Mouse (Mus musculus): ENCODE data around the gene Txnrd2. TPM values are rescaled to one million over a fixed set of nuclear protein-coding genes. Genes with fewer than 3 reads are reported as not detected.

Gene Txnrd2
- total RNA-seq, 1 experiment: 7.9 TPM

DNA sequence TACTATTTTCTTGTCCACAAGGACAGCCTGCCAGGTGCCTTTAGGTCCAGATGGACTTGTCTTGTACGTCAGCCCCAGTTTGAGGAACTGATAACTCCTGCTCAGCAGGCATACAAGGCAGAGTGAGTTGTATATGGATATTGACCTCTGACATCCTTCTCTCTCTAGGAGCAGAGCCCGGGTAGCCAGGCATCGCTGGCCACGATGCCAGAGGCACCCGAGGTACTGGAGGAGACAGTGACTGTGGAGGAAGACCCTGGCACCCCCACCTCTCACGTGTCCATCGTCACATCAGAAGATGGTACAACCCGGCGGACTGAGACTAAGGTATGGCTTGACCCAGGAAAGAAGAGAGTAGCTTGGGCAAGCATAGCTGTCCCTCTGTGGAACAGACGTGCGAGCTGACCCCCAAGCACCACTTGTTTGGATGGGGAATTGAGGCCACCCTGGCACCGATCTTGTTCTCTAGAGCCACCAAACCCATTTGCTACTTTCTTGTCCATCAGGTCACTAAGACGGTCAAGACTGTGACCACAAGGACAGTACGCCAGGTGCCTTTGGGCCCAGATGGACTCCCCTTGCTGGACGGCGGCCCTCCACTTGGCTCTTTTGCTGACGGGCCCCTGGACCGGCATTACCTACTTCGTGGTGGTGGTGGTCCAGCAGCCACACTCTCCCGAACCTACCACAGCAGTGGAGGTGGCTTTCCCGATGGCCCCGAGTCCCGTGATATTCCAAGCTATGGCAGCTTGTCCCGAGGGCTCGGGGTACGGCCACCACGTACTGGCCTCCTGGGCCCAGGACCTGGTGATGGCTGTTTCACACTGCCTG, 29.2 kb upstream of the Txnrd2 start:
- Histone ChIP-seq H3K9ac (ENCODE audit: insufficient read depth, low read depth, low read length, poor library complexity, severe bottlenecking) (no peak overlapping the region), H3K4me3 (ENCODE audit: insufficient read depth in 1 of 2, low read depth in 1 of 2, low read length in 2 of 2, poor library complexity in 1 of 2, severe bottlenecking in 1 of 2) (no peak overlapping the region), H3K36me3 (ENCODE audit: control insufficient read depth, insufficient read depth, low read length, poor library complexity, severe bottlenecking) (peaks cover 32% of the 10 kb centered on the region), H3K27ac (ENCODE audit: insufficient read depth, low read depth, low read length, poor library complexity, severe bottlenecking) (no peak overlapping the region), H3K9me3 (ENCODE audit: control insufficient read depth, insufficient read depth, low read depth, low read length) (no peaks in the 10 kb centered on the region), H3K4me1 (ENCODE audit: control insufficient read depth in 2 of 2, insufficient read depth in 2 of 2, low read length in 2 of 2, poor library complexity in 1 of 2) (peaks cover 11 to 37% of the 10 kb centered on the region in 2 experiments)
- in situ Hi-C loops (cut with MboI; ENCODE audit: low sequenced_read_pairs in 2 of 2, unreplicated experiment in 2 of 2): no loop called here
- TF ChIP-seq ZNF384 (IDR thresholded peaks at IDR 0.05; ENCODE audit: low read depth, low read length) (no peak), MAFK (IDR thresholded peaks at IDR 0.05; ENCODE audit: insufficient read depth, low read depth, low read length) (no peak), HCFC1 (IDR thresholded peaks at IDR 0.05; ENCODE audit: borderline replicate concordance, insufficient read depth, low read length) (no peak), CHD2 (IDR thresholded peaks at IDR 0.05; ENCODE audit: low read depth, low read length) (no peak), ZC3H11A (IDR thresholded peaks at IDR 0.05; ENCODE audit: borderline replicate concordance, low read depth, low read length) (no peak)
- DNase-seq (ENCODE audit: low read depth, low spot score): no peak

DNA sequence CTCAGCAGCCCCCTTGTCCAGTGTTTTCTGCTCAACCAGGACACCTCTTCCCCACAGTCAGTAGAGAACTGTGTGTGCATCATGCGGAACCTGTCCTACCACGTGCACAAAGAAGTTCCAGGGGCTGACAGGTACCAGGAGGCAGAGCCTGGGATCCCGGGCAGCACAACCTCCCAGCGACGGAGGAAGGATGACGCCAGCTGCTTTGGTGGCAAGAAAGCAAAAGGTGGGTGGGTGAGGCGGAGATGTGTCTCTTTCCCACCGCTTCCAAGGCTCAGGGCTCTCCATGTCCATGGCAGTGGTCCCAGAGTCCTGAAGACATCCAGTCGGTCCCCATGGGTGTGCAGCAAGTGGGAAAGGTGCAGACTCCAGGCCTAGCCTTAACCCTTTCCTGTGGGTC, 26.2 kb upstream of the Txnrd2 start:
- H3K4me1 ChIP-seq (ENCODE audit: control insufficient read depth in 2 of 2, insufficient read depth in 2 of 2, low read length in 2 of 2, poor library complexity in 1 of 2): peaks cover 4 to 21% of the 10 kb centered on the region in 2 experiments; a peak in 3 of 4 replicates
- no peak overlapping the region for H3K9ac ChIP-seq (ENCODE audit: insufficient read depth, low read depth, low read length, poor library complexity, severe bottlenecking)
- H3K27ac ChIP-seq (ENCODE audit: insufficient read depth, low read depth, low read length, poor library complexity, severe bottlenecking): no peak overlapping the region
- H3K36me3 ChIP-seq (ENCODE audit: control insufficient read depth, insufficient read depth, low read length, poor library complexity, severe bottlenecking): peaks cover 54% of the 10 kb centered on the region
- in situ Hi-C loops (cut with MboI; ENCODE audit: low sequenced_read_pairs in 2 of 2, unreplicated experiment in 2 of 2): no loop called here
- no peak overlapping the region for H3K4me3 ChIP-seq (ENCODE audit: insufficient read depth in 1 of 2, low read depth in 1 of 2, low read length in 2 of 2, poor library complexity in 1 of 2, severe bottlenecking in 1 of 2)
- H3K9me3 ChIP-seq (ENCODE audit: control insufficient read depth, insufficient read depth, low read depth, low read length): no peaks in the 10 kb centered on the region
- TF ChIP-seq ZNF384 (IDR thresholded peaks at IDR 0.05; ENCODE audit: low read depth, low read length): no peak
- no peak for TF ChIP-seq ZC3H11A (IDR thresholded peaks at IDR 0.05; ENCODE audit: borderline replicate concordance, low read depth, low read length)
- no peak for TF ChIP-seq HCFC1 (IDR thresholded peaks at IDR 0.05; ENCODE audit: borderline replicate concordance, insufficient read depth, low read length)
- TF ChIP-seq MAFK (IDR thresholded peaks at IDR 0.05; ENCODE audit: insufficient read depth, low read depth, low read length): no peak
- no peak for TF ChIP-seq CHD2 (IDR thresholded peaks at IDR 0.05; ENCODE audit: low read depth, low read length)
- DNase-seq (ENCODE audit: low read depth, low spot score): no peak

DNA sequence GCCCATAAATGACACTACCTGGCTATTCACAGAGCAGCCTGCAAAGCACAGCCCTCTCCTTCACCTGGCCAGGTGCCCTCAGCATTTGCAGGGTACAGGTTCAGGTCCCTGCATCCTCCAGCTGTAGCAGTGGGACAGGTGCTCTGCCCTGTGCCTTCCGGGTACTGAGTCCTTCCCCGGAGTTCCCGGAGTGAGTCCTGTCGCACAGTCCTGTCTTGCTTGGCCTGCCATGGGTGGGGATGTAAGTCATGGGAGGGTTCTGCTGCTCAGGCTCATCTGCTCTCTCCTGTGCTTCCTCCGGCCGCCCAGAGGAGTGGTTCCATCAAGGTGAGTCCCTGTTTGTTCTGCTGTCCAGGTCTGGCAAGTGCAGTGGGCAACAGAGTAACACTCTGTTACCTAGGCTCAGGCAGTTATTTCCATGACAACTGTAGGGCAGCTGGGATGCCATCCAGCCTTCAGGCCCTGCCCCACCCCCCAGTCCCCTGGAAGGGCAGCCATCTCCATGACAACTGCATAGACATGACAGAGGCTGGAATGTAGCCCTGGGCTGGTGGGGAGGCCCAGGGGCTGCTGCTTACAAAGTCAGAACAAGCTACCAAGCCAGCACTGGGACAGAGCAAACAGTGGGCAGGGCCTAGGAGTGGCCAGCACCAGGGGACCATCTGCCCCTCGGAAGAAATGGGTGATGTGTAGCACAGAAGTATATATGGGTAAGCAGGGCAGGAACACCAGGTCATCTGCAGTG, 25.5 kb upstream of the Txnrd2 start:
- Histone ChIP-seq H3K9me3 (ENCODE audit: control insufficient read depth, insufficient read depth, low read depth, low read length) (no peaks in the 10 kb centered on the region), H3K4me3 (ENCODE audit: insufficient read depth in 1 of 2, low read depth in 1 of 2, low read length in 2 of 2, poor library complexity in 1 of 2, severe bottlenecking in 1 of 2) (no peak overlapping the region), H3K9ac (ENCODE audit: insufficient read depth, low read depth, low read length, poor library complexity, severe bottlenecking) (no peak overlapping the region), H3K27ac (ENCODE audit: insufficient read depth, low read depth, low read length, poor library complexity, severe bottlenecking) (no peak overlapping the region), H3K4me1 (ENCODE audit: control insufficient read depth in 2 of 2, insufficient read depth in 2 of 2, low read length in 2 of 2, poor library complexity in 1 of 2) (peaks cover 2 to 21% of the 10 kb centered on the region in 2 experiments; a peak in 3 of 4 replicates), H3K36me3 (ENCODE audit: control insufficient read depth, insufficient read depth, low read length, poor library complexity, severe bottlenecking) (peaks cover 54% of the 10 kb centered on the region)
- no peak for DNase-seq (ENCODE audit: low read depth, low spot score)
- no peak for TF ChIP-seq ZNF384 (IDR thresholded peaks at IDR 0.05; ENCODE audit: low read depth, low read length)
- in situ Hi-C loops (cut with MboI; ENCODE audit: low sequenced_read_pairs in 2 of 2, unreplicated experiment in 2 of 2): no loop called here

DNA sequence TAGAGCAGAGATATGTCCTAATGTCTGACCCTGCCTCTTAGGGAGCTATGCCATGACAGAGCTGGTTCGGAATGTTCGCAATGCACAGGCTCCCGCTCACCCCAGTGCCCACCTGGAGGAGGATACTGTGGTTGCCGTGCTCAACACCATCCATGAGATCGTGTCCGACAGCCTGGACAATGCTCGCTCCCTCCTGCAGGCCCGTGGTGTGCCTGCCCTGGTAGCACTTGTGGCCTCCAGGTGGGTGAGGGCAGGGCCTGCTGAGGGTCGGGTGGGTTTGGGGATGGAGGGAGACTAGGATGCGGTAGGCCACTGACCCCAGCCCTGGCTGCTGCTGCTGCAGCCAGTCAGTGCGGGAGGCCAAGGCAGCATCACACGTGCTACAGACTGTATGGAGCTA, 22.9 kb upstream of the Txnrd2 start:
- no peak for DNase-seq (ENCODE audit: low read depth, low spot score)
- Histone ChIP-seq H3K4me1 (ENCODE audit: control insufficient read depth in 2 of 2, insufficient read depth in 2 of 2, low read length in 2 of 2, poor library complexity in 1 of 2) (peaks cover 0 to 17% of the 10 kb centered on the region in 2 experiments; a peak in 1 of 4 replicates), H3K27ac (ENCODE audit: insufficient read depth, low read depth, low read length, poor library complexity, severe bottlenecking) (no peak overlapping the region), H3K9ac (ENCODE audit: insufficient read depth, low read depth, low read length, poor library complexity, severe bottlenecking) (no peak overlapping the region), H3K9me3 (ENCODE audit: control insufficient read depth, insufficient read depth, low read depth, low read length) (no peaks in the 10 kb centered on the region), H3K36me3 (ENCODE audit: control insufficient read depth, insufficient read depth, low read length, poor library complexity, severe bottlenecking) (peaks cover 46% of the 10 kb centered on the region), H3K4me3 (ENCODE audit: insufficient read depth in 1 of 2, low read depth in 1 of 2, low read length in 2 of 2, poor library complexity in 1 of 2, severe bottlenecking in 1 of 2) (no peak overlapping the region)
- TF ChIP-seq ZNF384 (IDR thresholded peaks at IDR 0.05; ENCODE audit: low read depth, low read length): no peak
- no peak for TF ChIP-seq CHD2 (IDR thresholded peaks at IDR 0.05; ENCODE audit: low read depth, low read length)
- no peak for TF ChIP-seq HCFC1 (IDR thresholded peaks at IDR 0.05; ENCODE audit: borderline replicate concordance, insufficient read depth, low read length)
- TF ChIP-seq ZC3H11A (IDR thresholded peaks at IDR 0.05; ENCODE audit: borderline replicate concordance, low read depth, low read length): no peak
- in situ Hi-C loops (cut with MboI; ENCODE audit: low sequenced_read_pairs in 2 of 2, unreplicated experiment in 2 of 2): no loop called here

Data from ES-E14 (cell line).